Mouse (Mus musculus): ENCODE data around the gene Tprkb. TPM values are rescaled to one million over a fixed set of nuclear protein-coding genes. Genes with fewer than 3 reads are reported as not detected.
A peak's percentile ranks its signal among the peaks of the same experiment; 100 is the strongest.
"Not testable (repeated sequence)": the region's sequence is repeated elsewhere in the genome, so short reads cannot be mapped to it uniquely, and the experiment has no call there.

Tprkb gene
- total and polyA plus RNA-seq, 2 experiments from 2014 or later, result 33.0 to 61.4 TPM

DNA sequence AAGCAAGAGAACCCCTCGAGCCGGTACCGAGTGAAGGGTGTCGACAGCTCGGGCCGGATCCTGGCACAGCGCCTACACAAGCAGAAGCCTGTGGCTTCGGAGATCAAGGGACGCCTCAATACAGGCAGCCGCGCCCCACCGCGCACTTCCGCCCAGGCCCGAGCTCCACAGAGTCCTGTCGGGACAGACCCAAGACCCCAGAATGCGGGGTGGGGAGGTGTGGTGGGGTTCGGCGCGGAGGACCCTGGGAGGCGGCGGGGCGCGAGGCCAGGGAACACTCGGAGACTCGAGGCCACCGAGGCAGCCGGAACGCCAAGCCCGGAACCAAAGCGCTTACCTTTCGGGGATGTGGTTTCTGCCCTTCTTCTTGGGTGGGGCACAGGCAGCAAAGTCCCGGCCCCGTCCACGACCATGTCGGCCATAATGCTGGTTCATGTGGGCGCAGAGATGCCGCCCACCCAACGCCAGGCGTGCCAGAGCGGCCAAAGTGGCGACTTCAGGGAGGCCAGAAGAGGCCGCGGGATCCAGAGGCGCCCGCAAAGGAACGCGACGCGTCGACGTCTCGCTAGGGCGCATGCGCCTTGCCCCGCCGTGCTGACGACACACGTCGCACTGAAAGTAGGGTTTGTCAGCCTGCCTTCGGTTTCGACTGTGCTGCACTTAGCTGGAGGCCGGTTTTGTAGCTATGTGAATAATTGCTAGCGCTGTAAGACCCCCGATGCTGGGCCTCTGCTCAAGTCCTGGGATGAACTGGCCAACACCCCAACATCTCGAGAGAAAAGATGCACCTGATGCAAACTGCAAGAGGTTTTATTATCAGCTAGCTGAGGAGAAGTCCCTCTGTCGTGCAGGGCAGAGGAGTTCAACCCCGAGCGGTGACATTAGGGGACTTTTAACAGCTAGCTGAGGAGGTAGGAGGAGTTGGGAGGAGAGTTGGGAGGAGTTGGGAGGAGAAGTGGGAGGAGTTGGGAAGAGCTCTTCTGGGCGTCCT lies 49.7 kb downstream of the Tprkb start, which contains the start of gene Dusp11:
Gene Dusp11 (minus strand): TSS at position 567 of the 991 bp plus-strand sequence.
- no peak; the same call in 1 of the 2 replicates for TF ChIP-seq CTCF (IDR thresholded peaks at IDR 0.05; ENCODE audit: low read depth)
- Histone ChIP-seq H3K9me3 (ENCODE audit: low read length) (no peaks in the 10 kb centered on the region), H3K27me3 (ENCODE audit: insufficient read depth, low read length) (no peaks in the 10 kb centered on the region), H3K27ac (peak within 1 kb of the TSS; percentile 94), H3K4me2 (ENCODE audit: low read depth, low read length) (peak within 1 kb of the TSS; percentile 73), H3K4me1 (ENCODE audit: insufficient read depth, low read length) (no peaks in the 10 kb centered on the region), H3K36me3 (ENCODE audit: insufficient read depth, low read length) (no peaks in the 10 kb centered on the region; the same call in 1 of the 2 replicates), H3K9ac (replicated peaks; ENCODE audit: low read length) (peak within 1 kb of the TSS; percentile 77), H3K4me3 (ENCODE audit: low read length) (peak within 1 kb of the TSS; percentile 52)
- peak; percentile 97 for ATAC-seq
- DNase-seq (ENCODE audit: low spot score), result peak; percentile 97
- under 1% methylated on average over 65 of the region's 70 CpGs for WGBS

DNA sequence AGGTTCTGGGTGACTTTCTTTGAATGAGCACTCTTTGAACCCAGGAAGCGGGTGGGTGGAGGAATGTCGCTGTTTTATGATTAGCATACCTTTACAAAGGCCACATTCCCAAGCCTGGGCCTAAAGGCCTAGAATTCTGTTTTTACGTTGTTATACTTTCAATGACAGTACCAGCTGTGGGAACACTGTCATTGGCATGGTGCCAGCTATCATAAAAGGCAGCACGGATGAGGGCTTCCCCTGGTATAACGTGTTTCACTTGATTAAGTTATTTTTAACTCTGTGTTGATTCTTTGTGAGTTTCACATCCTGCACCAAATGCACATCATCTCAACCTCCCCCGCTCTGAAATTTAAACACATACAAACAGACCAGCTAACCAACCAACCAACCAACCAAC lies 54.4 kb downstream of the Tprkb start:
- not testable (repeated sequence) for H3K4me3 ChIP-seq (ENCODE audit: low read length); H3K36me3 ChIP-seq (ENCODE audit: insufficient read depth, low read length); H3K4me1 ChIP-seq (ENCODE audit: insufficient read depth, low read length); H3K9ac ChIP-seq (replicated peaks; ENCODE audit: low read length); ATAC-seq; DNase-seq (ENCODE audit: low spot score); H3K4me2 ChIP-seq (ENCODE audit: low read depth, low read length); H3K27ac ChIP-seq; H3K9me3 ChIP-seq (ENCODE audit: low read length); H3K27me3 ChIP-seq (ENCODE audit: insufficient read depth, low read length)
- WGBS, result 32% methylated on average over 4 of the region's 6 CpGs

DNA sequence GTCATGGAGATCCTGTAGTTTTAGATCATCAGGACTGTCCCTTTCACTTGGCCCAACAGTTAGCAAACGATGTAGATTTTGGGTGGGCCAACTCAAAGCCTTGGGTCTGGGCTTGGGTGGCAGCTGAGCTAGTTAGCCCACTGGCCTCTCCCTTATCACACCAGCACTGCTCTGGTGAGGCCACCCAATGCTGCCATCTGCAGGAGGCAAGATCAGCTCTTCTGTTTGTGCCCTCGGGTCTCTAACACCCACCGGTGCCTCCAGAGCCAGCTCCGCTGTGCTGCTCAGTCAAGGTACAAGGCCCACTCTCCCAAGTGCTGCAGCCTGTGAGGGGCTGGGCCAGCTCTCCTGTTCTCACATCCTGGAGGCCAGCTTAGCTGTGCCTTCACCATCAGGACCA lies 55.0 kb downstream of the Tprkb start:
- no peak overlapping the region for H3K27ac ChIP-seq
- WGBS, result 86% methylated on average over 4 of the region's 4 CpGs

DNA sequence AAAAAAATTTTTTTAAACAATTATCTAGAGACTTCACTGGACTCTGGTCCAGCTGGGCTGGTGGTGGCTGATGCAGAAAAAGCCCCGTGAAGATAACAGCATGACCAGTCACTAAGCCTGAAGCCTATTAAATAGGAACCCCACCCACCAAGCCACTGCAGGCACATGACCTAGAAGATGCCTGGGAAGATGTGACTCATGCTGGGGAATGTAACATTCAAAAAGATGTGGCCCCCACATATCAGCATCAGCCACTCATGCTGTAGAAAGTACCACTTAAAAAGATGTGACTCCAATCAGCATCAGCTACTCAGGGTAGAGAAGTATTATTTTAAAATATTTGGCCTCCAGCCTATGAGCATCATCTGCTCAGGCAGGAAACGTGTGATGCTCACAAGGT lies 58.2 kb downstream of the Tprkb start:
- Histone ChIP-seq H3K4me1 (ENCODE audit: insufficient read depth, low read length) (no peaks in the 10 kb centered on the region), H3K27me3 (ENCODE audit: insufficient read depth, low read length) (no peaks in the 10 kb centered on the region), H3K9me3 (ENCODE audit: low read length) (no peaks in the 10 kb centered on the region), H3K4me3 (ENCODE audit: low read length) (no peak overlapping the region), H3K4me2 (ENCODE audit: low read depth, low read length) (no peak overlapping the region), H3K9ac (replicated peaks; ENCODE audit: low read length) (no peak overlapping the region), H3K36me3 (ENCODE audit: insufficient read depth, low read length) (no peaks in the 10 kb centered on the region), H3K27ac (no peak overlapping the region)
- WGBS, result 68% methylated on average over 2 of the region's 2 CpGs
- no peak for DNase-seq (ENCODE audit: low spot score)
- no peak for TF ChIP-seq CTCF (IDR thresholded peaks at IDR 0.05; ENCODE audit: low read depth)
- ATAC-seq, result no peak

More for the DNA sequence above, 55.0 kb downstream of the Tprkb start:
- H3K9me3 ChIP-seq (ENCODE audit: low read length), result no peaks in the 10 kb centered on the region
- H3K4me1 ChIP-seq (ENCODE audit: insufficient read depth, low read length), result no peaks in the 10 kb centered on the region
- DNase-seq (ENCODE audit: low spot score), result no peak
- no peak overlapping the region for H3K4me2 ChIP-seq (ENCODE audit: low read depth, low read length)
- ATAC-seq, result no peak
- no peaks in the 10 kb centered on the region for H3K36me3 ChIP-seq (ENCODE audit: insufficient read depth, low read length)
- no peak overlapping the region for H3K9ac ChIP-seq (replicated peaks; ENCODE audit: low read length)
- H3K27me3 ChIP-seq (ENCODE audit: insufficient read depth, low read length), result no peaks in the 10 kb centered on the region
- no peak overlapping the region for H3K4me3 ChIP-seq (ENCODE audit: low read length)
- TF ChIP-seq CTCF (IDR thresholded peaks at IDR 0.05; ENCODE audit: low read depth), result no peak

DNA sequence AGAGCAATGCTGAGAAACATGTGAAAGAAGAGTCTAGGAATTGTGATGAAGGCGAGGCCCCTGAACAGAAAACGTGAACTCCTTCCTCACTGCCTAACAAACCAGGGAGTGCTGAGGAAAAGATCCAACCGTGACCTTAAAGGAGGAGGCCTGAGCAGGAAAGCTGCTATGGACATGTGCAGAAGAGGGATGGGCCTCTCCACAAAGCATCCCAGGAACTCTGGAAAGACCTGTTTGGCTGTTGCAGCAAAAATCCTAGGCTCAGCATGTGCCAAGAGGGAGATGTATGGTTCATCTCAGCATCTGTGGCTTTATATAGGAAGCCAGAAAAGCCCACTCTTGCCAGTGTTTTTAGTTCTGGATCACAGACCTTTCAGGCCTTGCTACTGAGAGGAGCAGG lies 61.0 kb downstream of the Tprkb start:
- no peak for ATAC-seq
- 67% methylated on average over 3 of the region's 3 CpGs for WGBS

DNA sequence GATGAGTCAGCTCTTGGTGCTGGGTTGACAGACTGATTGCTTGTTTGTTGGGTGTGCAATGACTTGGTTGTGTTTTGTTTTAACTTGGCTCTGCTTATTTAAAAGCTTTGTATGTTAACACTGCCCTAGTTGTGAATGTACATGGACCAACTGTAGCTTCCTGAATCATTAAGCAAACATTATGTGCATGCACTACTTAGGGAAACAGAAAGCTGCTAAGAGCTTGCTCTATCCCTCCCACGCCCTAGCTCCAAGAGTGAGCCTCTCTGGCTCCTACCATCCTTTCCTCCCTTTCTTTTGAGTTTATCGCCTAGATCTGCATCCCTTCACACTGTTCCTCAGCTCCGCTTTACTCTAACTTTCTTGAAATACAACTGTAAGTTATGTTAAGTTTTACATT lies 61.7 kb downstream of the Tprkb start:
- no peaks in the 10 kb centered on the region for H3K27me3 ChIP-seq (ENCODE audit: insufficient read depth, low read length)
- DNase-seq (ENCODE audit: low spot score) (no peak), ATAC-seq (no peak)
- H3K4me2 ChIP-seq (ENCODE audit: low read depth, low read length), result no peak overlapping the region
- H3K27ac ChIP-seq, result no peak overlapping the region
- H3K4me3 ChIP-seq (ENCODE audit: low read length), result no peak overlapping the region
- H3K9ac ChIP-seq (replicated peaks; ENCODE audit: low read length), result no peak overlapping the region
- no peak for TF ChIP-seq CTCF (IDR thresholded peaks at IDR 0.05; ENCODE audit: low read depth)
- no peaks in the 10 kb centered on the region for H3K4me1 ChIP-seq (ENCODE audit: insufficient read depth, low read length)
- WGBS, result 86% methylated on average over 3 of the region's 3 CpGs
- no peaks in the 10 kb centered on the region for H3K9me3 ChIP-seq (ENCODE audit: low read length)
- H3K36me3 ChIP-seq (ENCODE audit: insufficient read depth, low read length), result no peaks in the 10 kb centered on the region

More for the DNA sequence above, 61.0 kb downstream of the Tprkb start:
- no peak for DNase-seq (ENCODE audit: low spot score)
- no peak overlapping the region for H3K9ac ChIP-seq (replicated peaks; ENCODE audit: low read length)
- no peak overlapping the region for H3K4me2 ChIP-seq (ENCODE audit: low read depth, low read length)
- no peaks in the 10 kb centered on the region for H3K4me1 ChIP-seq (ENCODE audit: insufficient read depth, low read length)
- H3K27me3 ChIP-seq (ENCODE audit: insufficient read depth, low read length), result no peaks in the 10 kb centered on the region
- no peak for TF ChIP-seq CTCF (IDR thresholded peaks at IDR 0.05; ENCODE audit: low read depth)
- H3K36me3 ChIP-seq (ENCODE audit: insufficient read depth, low read length), result no peaks in the 10 kb centered on the region
- H3K9me3 ChIP-seq (ENCODE audit: low read length), result no peaks in the 10 kb centered on the region
- no peak overlapping the region for H3K27ac ChIP-seq
- H3K4me3 ChIP-seq (ENCODE audit: low read length), result no peak overlapping the region
